Mouse (Mus musculus) hindbrain, embryonic 11.5 days (tissue): ENCODE results near the gene Dapl1. TPM values are rescaled to one million over a fixed set of nuclear protein-coding genes. Genes with fewer than 3 reads are reported as not detected.

Experiments used
- ATAC-seq: fragments of 200-750 bp; cut with Nextera tagmentation; 2 replicates; pipeline ENCODE4 v1.8.0; 2017; ENCODE audit warnings: mild to moderate bottlenecking, moderate TSS enrichment, moderate library complexity; ENCODE audit not compliant: low FRiP score
- DNase-seq: peaks from one replicate; pipeline ENCODE4 v3.0.0-alpha.2; 2015; ENCODE audit warnings: low spot score
- H3K27ac ChIP-seq: fragments of 300-500 bp; sonication (generic); 2 replicates; pipeline ENCODE4 v1.5.1; 2014; ENCODE audit warnings: mild to moderate bottlenecking, low read depth, low read length
- H3K27me3 ChIP-seq: fragments of 300-500 bp; sonication (generic); 2 replicates; pipeline ENCODE4 v1.6.1; 2014; ENCODE audit warnings: mild to moderate bottlenecking, low read length, moderate library complexity, mixed read lengths; ENCODE audit not compliant: control insufficient read depth, insufficient read depth
- H3K36me3 ChIP-seq: fragments of 300-500 bp; sonication (generic); 2 replicates; pipeline ENCODE4 v1.6.1; 2014; ENCODE audit warnings: mild to moderate bottlenecking, low read length, moderate library complexity, mixed read lengths; ENCODE audit not compliant: control insufficient read depth, insufficient read depth
- H3K4me1 ChIP-seq: fragments of 300-500 bp; sonication (generic); replicated peaks from 2 replicates; pipeline ENCODE4 v1.6.1; 2014; ENCODE audit warnings: low read length, mixed read lengths; ENCODE audit not compliant: control insufficient read depth, insufficient read depth
- H3K4me2 ChIP-seq: fragments of 300-500 bp; sonication (generic); replicated peaks from 2 replicates; pipeline ENCODE4 v1.6.1; 2014; ENCODE audit warnings: mild to moderate bottlenecking, low read depth, low read length
- H3K4me3 ChIP-seq: fragments of 300-500 bp; sonication (generic); 2 replicates; pipeline ENCODE4 v1.5.1; 2014; ENCODE audit warnings: low read depth, low read length
- H3K9ac ChIP-seq: fragments of 300-500 bp; sonication (generic); 2 replicates; pipeline ENCODE4 v1.6.1; 2014; ENCODE audit warnings: low read depth, low read length
- H3K9me3 ChIP-seq: fragments of 300-500 bp; sonication (generic); 2 replicates; pipeline ENCODE4 v1.6.1; 2016; ENCODE audit warnings: low read length; ENCODE audit not compliant: control insufficient read depth
- WGBS: fragments of 180-500 bp; shearing (Covaris S2); extraction: QIAGEN DNeasy Blood & Tissue Kit; methylation state at CpG from one replicate; pipeline ENCODE4 v1.1.7; 2014; 5-methylcytosine and 5-hydroxymethylcytosine counted together
- polyA plus RNA-seq: library from polyadenylated mRNA; unstranded; fragments of >200 nt; fragmentation: Nextera tagmentation; extraction: Ambion mirVana; gene quantifications from 2 replicates; pipeline ENCODE4 v1.2.1, GENCODE M21; 2014

Dapl1 gene
- polyA plus RNA-seq, 1 experiment from 2014 or later: 0.43 TPM

DNA sequence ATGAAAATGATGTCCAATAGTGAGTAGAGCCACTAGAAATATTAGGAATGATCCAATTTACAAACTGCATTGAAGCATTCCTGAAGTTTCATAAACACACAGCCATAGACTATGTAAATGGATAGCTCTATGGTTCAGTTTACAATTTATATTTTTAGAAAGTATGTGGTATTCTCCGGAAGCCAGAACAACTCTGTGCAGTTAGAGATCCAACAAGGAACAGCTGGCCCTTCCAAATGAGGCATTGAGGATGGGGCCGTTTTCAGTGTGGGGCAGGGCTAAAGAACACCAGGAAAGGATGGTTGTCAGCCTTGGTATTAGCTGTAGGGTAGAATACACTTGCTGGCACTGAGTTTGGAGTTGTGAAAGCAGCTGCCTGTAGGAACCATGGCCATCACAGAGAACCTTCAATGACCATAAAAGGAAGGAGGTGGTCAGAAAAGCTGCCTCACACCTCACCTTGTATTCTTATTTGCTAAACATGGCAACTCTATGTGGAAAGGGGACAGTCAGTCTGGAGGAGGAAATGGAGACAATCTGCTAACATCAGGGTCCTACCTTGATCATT, 70.0 kb downstream of the Dapl1 start:
- no peak overlapping the region for H3K9ac ChIP-seq
- 87% methylated on average over 2 of the region's 2 CpGs for WGBS
- H3K9me3 ChIP-seq: no peaks in the 10 kb centered on the region
- DNase-seq (no peak), ATAC-seq (no peak)
- H3K4me3 ChIP-seq: no peak overlapping the region
- no peaks in the 10 kb centered on the region for H3K36me3 ChIP-seq
- H3K4me1 ChIP-seq: no peaks in the 10 kb centered on the region
- H3K27ac ChIP-seq: no peak overlapping the region
- H3K27me3 ChIP-seq: no peaks in the 10 kb centered on the region
- H3K4me2 ChIP-seq: no peak overlapping the region

Other genes starting within 250 kb of the Dapl1 start
- gene Tanc1, start 127.4 kb downstream of the Dapl1 start, polyA plus RNA-seq: 11.2 and 12.2 TPM in 2 replicates